Mouse (Mus musculus) gastrocnemius, postnatal 36 days (tissue): Measurements from ENCODE around the gene Zfp637. TPM values are rescaled to one million over a fixed set of nuclear protein-coding genes. Genes with fewer than 3 reads are reported as not detected.
"Not testable (repeated sequence)": the region's sequence is repeated elsewhere in the genome, so short reads cannot be mapped to it uniquely, and the experiment has no call there.

Experiments
- DNase-seq, 2 experiments: peaks; one replicate each; pipeline ENCODE4 v3.0.0; 2022
- intact Hi-C: fragments of 180-260 bp; cut with DNase I; formaldehyde crosslinking; loops from one replicate; pipeline ENCODE4 v1.15.1; 2025
- long read RNA-seq, 2 experiments: library from polyadenylated mRNA; stranded (forward); transcript quantifications; one replicate each; pipeline ENCODE4 v2.0.0; 2021
- total RNA-seq, 2 experiments: library from RNA; stranded (reverse); gene quantifications; 2 replicates each; pipeline ENCODE4 v1.2.3; 2021

The Zfp637 gene
- total RNA-seq: 10 to 100 TPM; 35.0 to 35.2 TPM
- long read RNA-seq, experiment 1, transcript Zfp637-202 (3 exons, 421 nt): minor isoform, 5 of 36 reads
- long read RNA-seq, experiment 1, transcript Zfp637-210 (3 exons, 1,098 nt): major isoform, 21 of 36 reads
- long read RNA-seq, experiment 1, partial matches to known transcripts: 1 of 36 reads
- long read RNA-seq, experiment 1, other reads (novel, unspliced or antisense): 2 of 36 reads
- long read RNA-seq, experiment 2, transcript Zfp637-210 (3 exons, 1,098 nt): major isoform, 30 of 52 reads
- long read RNA-seq, experiment 2, transcript Zfp637-209 (3 exons, 765 nt): minor isoform, 5 of 52 reads
- long read RNA-seq, experiment 2, transcript Zfp637-202 (3 exons, 421 nt): minor isoform, 10 of 52 reads
- long read RNA-seq, experiment 2, partial matches to known transcripts: 1 of 52 reads
- long read RNA-seq, experiment 2, other reads (novel, unspliced or antisense): 3 of 52 reads

DNA sequence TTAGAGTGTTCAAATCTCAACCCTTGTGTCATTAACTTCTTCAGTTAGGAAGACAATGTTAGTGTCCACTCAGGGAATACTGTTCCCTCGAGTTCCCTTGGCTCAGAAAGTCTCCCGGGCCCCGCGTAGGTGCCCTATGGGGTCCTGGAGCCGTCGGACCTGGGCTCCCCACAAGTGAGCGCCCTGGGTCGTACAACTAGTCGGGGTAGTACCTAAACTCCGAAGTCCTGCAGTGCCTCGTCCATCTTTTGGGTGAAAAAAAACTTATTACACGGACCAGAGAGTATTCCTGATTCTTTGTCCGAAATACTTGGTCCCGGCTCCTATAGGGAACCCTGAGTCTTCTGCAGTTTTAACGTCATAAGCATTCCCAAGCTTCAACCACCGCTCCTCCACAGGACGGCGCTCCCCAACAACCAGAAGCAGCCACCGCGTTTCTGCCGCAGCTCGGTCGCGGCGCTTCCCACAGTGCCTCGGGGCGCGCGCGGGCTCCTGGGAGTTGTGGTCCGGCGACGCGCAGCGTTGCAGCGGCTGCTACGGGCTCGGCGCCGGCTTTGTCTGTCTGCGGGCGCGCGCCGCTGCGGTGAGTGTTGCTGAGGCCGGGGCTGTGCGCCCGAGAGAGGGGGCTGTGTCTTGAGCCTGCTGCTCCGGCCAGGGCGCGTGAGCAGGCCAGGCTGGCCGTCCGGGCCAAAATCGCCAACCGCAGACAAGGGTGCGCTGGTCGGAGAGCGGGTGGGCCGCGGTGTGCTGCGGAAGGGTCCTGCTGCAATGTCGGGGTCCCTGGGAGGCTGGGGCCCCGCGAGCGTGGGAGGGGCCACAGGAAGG lies at the start of gene Zfp637:
Gene Zfp637, plus strand, starts transcription at position 495 of the 825 bp plus-strand sequence.
- DNase-seq: peak; percentile 85 to 87
- intact Hi-C loops: loop anchor here (2.0 to 5.0 kb wide), 2 partner anchors 38 to 76 kb away; no protein-coding TSS in a partner anchor

DNA sequence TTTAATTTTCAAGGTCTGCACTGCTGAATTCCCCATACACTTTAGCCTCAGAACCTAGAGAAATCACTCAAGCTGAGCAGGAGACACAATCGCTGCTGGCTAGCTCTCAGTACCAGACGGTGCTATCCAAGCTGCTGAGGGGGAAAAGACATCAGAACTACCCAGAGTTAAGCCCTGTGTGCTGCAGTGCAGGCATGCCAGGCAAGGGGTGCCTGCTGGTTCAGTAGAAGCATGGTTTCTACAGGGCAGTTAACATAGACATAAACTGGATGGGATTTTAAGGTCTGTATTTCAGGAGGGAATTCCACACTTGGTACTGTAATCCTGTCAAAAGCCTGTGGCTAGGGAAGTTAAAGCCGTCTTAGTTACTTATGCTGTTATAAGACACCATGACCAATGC lies 45.7 kb upstream of the Zfp637 start:
- intact Hi-C loops: no loop called here
- DNase-seq: no peak

DNA sequence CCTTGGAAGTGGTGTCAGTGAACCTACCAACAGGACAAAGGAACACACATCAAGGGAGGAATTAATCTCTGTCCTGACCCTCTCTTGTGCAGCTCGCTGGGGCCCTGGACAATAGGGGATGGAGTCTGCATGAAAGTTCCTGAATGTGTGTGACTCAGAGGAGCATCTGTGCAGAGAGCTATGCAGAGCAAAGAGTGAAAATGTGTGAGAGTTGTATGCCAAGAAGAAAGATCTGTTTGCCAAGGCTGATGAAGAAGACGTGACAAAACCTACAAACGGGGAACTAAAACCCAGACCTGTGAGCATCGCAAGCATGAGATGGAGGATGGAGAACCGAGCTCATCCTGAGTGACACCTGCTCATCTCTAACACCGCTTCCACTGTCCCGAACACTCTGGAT lies 40.2 kb upstream of the Zfp637 start:
- no peak for DNase-seq
- intact Hi-C loops: no loop called here

DNA sequence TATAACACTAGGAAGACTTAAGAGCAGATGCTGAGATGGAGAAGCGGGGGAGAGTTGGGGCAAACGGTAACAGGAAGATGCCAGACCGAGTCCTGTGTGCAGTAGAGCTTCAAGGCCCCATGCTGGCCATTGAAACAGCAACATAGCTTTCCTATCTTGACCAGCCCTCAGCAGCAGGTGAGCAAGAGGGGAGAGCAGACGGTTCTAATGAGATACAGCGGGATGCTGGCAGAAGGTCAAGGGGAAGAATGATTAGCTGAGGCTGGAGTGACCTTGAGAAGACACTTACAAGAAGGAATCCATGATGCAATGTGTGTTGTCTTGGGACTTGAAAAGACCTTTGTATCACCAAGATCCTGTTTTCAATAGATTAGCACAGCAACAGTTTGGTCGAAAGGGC lies 39.2 kb upstream of the Zfp637 start:
- intact Hi-C loops: no loop called here

DNA sequence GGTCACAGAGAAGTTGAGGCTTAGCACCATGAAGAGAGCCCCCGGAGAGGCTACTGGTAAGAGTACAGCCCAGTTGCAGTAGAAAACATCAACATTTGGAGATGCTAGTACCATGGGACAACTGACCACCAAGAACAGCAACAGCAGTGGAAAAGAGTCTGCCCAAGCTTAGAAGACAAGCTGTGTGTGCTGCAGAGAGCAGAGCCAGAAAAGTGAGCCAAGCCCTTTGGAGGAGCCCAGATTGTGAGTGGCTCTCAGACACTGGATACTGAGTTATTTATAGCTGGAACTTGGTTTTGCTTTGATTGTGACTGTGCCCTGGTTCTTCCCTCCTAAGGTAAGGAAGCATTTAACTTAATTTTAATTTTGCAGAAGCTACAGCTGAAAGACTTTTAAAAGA lies 33.2 kb upstream of the Zfp637 start:
- intact Hi-C loops: no loop called here
- DNase-seq: no peak

More for the DNA sequence above, 39.2 kb upstream of the Zfp637 start:
- DNase-seq: no peak

DNA sequence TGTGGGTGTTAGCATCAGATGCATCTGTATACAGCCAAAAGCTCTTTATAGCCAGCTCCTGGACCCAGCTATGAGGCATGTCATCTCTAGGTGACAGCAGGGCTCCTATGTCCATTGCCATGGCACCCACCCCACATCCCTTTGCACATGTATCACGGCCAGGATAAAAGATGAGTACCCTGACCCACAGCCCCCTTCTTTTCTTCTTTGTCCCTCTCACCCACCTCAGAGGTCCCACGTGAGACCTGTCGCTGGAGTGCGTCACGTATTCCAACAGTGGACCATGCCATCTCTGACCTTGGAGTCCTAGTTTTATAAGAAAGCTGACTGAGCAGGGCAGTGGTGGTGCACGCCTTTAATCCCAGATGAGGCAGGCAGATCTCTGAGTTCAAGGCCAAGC lies 31.2 kb upstream of the Zfp637 start:
- intact Hi-C loops: no loop called here
- no peak for DNase-seq

DNA sequence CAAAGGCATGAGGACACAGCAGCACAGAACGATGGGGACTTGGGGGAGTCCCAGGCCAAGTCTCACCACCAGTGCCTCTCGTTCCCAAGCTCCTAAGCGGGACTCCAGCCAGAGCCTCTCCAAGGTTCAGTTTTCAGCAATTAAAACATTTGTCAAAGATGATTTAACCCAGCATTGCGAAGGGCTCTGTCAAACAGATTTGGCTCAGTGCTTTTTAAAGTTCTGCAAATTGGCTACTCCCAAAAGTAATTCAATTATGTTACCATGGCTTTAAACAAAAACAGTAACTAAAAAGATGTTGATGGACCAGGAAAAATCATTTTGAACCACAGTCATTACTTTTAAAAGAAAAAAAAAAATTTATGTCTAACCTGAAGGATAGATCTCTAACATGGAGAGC lies 30.3 kb upstream of the Zfp637 start:
- DNase-seq: no peak
- intact Hi-C loops: no loop called here

DNA sequence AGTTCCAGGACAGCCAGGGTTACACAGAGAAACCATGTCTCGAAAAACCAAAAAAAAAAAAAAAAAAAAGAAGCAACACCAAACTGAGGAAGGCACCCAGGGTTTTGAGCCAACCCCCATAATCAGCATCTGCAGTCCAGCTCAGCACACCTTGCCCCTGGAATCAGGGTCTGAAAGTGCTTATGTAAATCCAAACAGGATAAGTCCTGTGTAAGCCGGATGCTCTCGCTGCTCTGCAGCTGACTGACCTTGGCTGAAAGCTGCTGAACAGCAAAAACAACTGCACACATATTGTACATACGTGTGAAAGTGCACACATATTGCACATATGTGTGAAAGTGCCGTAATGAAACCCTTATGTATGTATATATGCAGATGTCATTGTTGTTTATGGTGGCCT lies 29.7 kb upstream of the Zfp637 start:
- intact Hi-C loops: no loop called here
- DNase-seq: no peak

DNA sequence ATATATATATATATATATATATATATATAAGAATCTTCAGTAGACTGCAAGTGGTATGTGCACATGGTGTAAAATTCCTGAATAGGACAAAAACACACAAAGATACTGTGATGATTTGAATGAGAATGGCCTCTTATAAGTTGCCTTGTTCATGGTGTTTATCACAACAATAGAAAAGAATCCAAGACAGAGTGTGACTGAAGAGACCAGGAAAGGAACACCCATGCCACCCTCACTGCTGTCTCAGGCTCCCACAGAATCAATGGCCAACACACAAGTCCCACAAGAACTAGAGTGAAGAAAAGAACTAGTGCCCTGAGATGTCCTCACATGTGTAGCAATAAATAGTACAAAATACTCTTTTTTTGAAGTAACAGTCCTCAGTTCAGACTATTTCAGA lies 26.3 kb upstream of the Zfp637 start:
- intact Hi-C loops: no loop called here
- no peak for DNase-seq

DNA sequence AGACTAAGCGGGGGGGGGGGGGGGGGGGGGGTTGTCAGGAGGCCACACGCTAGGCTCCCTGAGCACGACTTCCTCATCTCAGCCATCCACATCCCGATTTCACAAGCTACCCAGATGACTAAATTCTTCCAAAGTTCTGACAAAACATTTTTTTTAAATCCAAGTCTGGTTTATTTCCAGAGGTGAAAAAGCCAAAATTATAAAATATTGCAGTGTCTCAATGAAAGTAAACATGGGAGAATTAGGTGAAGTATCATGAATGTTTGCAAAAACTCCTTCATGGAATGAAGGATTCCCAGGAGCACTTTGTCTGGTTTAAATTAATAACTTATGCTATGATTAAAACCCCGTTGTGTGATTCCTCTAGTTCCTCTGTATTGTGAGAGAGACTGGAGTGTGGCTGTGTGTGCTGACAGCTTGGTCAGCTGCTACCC lies 23.9 kb upstream of the Zfp637 start:
- DNase-seq: no peak
- intact Hi-C loops: no loop called here

DNA sequence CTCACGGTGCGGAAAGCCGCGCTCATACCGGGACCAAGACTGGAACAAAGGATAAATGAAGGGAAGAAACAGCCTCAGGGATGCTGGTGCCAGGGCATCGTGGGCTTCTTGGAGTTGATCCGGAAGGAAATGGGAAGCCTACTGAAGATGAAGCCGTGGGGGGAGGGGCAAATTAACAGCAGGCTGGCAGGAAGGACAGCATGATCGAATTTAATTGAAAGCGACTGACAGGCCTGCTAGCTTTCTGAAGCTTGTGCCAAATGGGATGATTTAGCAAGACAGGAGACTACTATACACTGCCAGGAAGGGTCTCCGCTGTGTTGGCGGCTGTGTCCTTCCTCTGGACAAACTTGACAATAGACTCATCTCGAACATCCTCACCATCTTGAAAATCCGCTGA lies 20.7 kb upstream of the Zfp637 start:
- DNase-seq: no peak
- intact Hi-C loops: loop anchor here (10.0 kb wide), 2 partner anchors 156 to 1176 kb away; no protein-coding TSS in a partner anchor

DNA sequence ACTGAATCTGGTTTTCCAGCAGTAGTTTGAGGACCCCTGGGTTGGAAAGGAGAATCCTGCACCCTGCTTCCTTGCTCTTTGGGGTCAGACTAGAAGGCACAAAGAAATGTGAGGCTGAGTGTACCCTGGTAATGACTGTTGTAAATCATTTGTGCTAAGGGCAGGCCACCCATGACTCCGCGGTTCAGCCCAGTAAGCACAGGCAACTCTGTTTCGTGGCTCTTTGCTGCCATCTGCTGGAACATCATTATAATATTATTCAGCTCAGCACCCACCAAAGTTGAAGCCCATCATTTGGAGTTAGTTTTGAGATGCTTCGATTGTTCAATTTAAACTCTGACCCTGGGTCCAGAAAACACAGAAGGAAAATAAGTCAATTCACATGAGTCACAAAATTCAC lies 15.6 kb upstream of the Zfp637 start:
- intact Hi-C loops: loop anchor here (5.0 to 10.0 kb wide), 4 partner anchors 161 to 1181 kb away; partner anchors contain the start of gene Cxcl12
- peak; percentile 29 to 56 for DNase-seq

DNA sequence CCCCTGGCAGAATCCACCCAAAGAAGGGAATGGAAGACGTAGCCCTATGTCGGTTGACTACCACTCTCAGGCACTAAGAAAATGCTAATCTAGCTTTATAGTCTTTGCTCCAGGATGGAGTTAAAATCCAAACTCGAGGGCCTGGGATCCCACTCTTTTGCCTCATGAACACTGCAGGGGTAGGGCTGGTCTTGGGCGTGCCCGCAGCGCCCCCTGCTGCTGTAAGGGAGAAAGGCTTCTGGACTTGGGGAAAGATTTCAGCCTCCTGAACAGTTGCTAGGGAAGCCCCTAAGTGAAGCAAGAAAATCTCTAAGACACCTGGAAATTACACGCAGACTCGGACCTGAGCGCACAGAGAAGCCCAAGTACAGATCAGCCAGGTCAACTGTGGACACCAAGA lies 12.7 kb upstream of the Zfp637 start:
- intact Hi-C loops: loop anchor here (5.0 to 10.0 kb wide), 4 partner anchors 163 to 1183 kb away; partner anchors contain the start of gene Cxcl12

DNA sequence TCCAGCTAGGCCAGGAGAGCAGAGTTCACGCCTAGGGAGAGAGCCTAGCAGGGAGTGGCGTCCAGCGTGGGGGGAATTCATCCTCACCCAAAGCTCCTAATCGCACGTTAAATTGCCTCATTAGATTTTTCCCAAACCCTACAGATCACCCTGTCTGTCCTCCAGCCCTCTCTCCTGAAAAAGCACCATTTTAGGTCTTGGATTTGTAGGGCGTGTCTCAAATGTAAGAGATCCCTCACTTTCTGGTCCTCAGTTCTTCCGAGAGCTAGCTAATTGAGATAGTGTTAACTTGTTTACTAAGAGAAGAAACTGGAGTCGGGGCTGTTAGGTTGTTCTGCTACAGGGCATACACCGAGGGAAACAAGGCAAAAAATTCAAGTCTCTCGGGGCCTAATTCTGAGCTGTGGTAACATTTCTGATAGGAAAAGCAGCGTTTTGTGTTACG lies 553 bp downstream of the Zfp637 start:
- DNase-seq: no peak
- intact Hi-C loops: loop anchor here (2.0 to 5.0 kb wide), 2 partner anchors 37 to 76 kb away; no protein-coding TSS in a partner anchor

More for the DNA sequence above, 12.7 kb upstream of the Zfp637 start:
- peak; percentile 54 to 64 for DNase-seq

DNA sequence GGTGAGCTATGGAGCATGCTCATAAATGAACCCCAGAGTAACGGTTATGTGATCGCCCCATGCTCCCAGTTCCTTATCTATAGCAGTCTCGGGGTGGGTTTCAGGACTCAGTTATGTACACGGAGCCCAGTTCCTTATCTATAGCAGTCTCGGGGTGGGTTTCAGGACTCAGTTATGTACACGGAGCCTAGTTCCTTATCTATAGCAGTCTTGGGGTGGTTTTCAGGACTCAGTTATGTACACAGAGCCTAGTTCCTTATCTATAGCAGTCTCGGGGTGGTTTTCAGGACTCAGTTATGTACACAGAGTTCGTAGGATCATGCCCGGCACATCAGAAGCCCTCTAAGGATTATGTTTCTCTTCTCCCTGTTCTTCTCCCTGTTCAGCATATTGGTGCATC lies 3.6 kb downstream of the Zfp637 start:
- no peak for DNase-seq
- intact Hi-C loops: loop anchor here (5.0 kb wide), 1 partner anchor 73 kb away; no protein-coding TSS in a partner anchor

DNA sequence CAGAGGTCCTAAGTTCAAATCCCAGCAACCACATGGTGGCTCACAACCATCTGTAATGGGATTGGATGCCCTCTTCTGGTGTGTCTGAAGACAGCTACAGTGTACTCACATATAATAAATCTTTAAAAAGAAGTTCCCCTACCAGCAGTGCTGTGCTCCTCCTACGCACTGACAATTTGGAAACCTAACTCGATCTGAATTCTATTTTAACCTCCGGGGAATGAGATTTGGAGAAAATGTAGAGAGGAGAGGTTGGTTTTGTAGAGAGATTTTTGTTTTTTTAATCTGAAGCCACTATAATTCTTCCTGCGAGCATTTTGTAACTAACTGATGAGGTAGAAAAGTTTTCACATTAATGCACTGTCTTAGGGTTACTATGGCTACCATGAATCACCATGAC lies 5.7 kb downstream of the Zfp637 start:
- DNase-seq, intact Hi-C loops: not testable (repeated sequence)

DNA sequence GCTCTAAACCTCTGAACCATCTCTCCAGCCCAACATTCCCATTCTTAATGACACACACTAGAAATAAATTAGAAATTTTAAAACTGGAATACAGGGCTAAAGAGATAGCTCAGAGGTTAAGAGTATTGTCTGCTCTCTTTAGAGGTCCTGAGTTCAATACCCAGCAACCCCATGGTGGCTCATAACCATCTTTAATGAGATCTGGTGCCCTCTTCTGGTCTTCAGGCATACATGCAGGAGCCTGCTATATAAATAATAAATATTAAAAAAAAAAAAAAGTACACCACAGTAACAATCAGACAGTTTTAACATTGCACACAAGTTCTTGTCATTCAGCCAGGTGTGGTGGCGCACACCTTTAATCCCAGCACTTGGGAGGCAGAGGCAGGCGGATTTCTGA lies 6.8 kb downstream of the Zfp637 start:
- intact Hi-C loops: no loop called here
- no peak for DNase-seq

DNA sequence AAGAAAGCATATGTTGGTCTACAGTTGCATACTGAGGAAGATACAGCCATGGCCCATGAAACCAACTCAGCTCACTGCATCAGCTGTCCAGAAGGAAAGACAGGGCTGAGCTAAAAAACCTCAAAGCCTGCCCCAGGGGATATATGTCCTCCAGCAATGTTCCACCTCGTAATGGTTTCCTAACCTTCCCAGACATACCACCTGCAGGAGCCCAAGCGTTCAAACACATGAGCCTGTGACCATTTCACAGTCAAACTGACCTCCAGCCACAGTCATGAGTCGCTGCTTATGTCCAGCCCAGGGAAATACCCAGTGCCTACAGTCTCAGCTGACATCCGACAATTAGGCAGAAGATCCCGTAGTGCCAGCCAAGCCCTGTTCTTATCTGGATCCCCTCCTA lies 7.6 kb downstream of the Zfp637 start:
- no peak for DNase-seq
- intact Hi-C loops: no loop called here

DNA sequence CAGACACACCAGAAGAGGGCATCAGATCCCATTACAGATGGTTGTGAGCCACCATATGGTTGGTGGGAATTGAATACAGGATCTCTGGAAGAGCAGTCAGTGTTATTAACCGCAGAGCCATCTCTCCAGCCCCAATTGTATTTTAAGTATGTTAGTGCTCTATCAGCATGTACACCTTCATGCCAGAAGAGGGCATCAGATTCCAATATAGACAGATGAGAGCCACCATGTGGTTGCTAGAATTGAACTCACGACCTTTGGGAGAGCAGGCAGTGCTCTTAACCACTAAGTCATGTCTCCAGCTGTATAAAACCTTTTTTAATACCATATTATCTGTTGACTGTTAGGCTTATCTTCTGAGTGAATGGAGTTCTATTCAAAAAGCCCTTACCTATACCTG lies 10.8 kb downstream of the Zfp637 start:
- no peak for DNase-seq
- intact Hi-C loops: no loop called here

DNA sequence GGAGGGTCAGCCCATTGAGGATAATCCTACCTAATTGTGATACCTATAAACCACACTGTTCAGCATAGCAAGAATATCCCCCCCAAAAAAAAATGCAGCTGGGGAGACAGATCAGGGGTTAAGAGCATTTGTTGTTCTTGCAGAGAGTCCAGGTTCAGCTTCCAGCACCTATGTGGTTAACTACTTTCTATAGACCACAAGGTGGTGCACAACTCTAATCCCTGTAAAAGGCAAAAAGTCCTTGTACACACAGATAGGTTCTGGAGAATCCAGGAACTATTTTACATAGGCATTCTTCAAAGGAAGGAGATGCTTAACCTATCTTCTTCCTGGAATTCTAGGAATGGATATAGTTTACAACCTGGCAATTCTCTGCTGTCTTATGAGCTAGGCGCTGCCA lies 17.0 kb downstream of the Zfp637 start:
- intact Hi-C loops: loop anchor here (5.0 kb wide), 1 partner anchor 64 kb away; no protein-coding TSS in a partner anchor
- DNase-seq: no peak

DNA sequence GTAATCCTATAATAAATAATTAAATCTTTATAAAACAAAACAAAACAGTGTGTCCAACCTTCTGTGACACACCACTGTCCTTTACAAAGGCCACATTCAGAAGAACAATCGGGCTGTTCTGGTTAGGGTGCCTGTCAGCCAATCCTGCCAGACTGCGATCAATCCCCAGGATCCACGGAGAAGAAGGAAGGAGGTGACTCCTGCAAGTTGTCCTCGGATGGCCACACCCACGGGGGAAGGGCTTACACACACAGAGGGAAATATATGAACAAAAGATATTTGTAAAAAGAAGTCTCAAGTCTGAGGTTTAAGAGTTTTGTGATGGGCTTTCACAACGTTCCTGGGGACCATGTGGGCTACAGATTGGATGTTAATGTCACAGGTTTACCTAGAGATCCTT lies 20.9 kb downstream of the Zfp637 start, which contains the start of gene Zfp239:
Gene Zfp239, plus strand, starts transcription at position 253 of the 400 bp plus-strand sequence.
- DNase-seq: no peak

More for the DNA sequence above, 20.9 kb downstream of the Zfp637 start, which contains the start of gene Zfp239:
- intact Hi-C loops: no loop called here
